Mouse (Mus musculus) layer of hippocampus, adult 2 months (tissue): ENCODE measurements at regions not wholly inside any gene's neighbourhood (a gene's known extent, or its start where the extent isn't known, plus 50 kb on each side); places are given as distances from the start of the nearest gene placed in this dataset.
A peak's percentile ranks its signal among the peaks of the same experiment; 100 is the strongest.
"Not testable (repeated sequence)": the region's sequence is repeated elsewhere in the genome, so short reads cannot be mapped to it uniquely, and the experiment has no call there.

Experiments used
- DNase-seq, 2 experiments: peaks; one replicate each; pipeline ENCODE4 v3.0.0; 2022; ENCODE audit warnings: low spot score in 2 of 2
- H3K27ac ChIP-seq: fragments of 200-600 bp; 2 replicates; pipeline ENCODE4 v1.8.1; 2022
- H3K4me3 ChIP-seq: fragments of 200-600 bp; 2 replicates; pipeline ENCODE4 v1.8.1; 2022; ENCODE audit warnings: mild to moderate bottlenecking
- CTCF ChIP-seq: fragments of 200-600 bp; conservative IDR thresholded peaks from 2 replicates; pipeline ENCODE4 v1.8.1; 2022; ENCODE audit warnings: antibody characterized with exemption, mild to moderate bottlenecking, moderate library complexity

- Histone ChIP-seq H3K4me3 (no peak overlapping the region), H3K27ac (no peak overlapping the region)
- DNase-seq = peak in 1 of 2 experiments; percentile 36
- no peak for TF ChIP-seq CTCF
Measured at GRCm38 (mm10) chr15:27067691-27068090, 172.3 kb upstream of the Fbxl7 start.

GRCm38 (mm10) chr15:27077926-27078325 is 182.5 kb upstream of the Fbxl7 start:
- no peak for DNase-seq

GRCm38 (mm10) chr15:27082826-27083225 is 187.4 kb upstream of the Fbxl7 start:
- Histone ChIP-seq H3K27ac (no peak overlapping the region), H3K4me3 (no peak overlapping the region)
- TF ChIP-seq CTCF = no peak
- no peak for DNase-seq

More at GRCm38 (mm10) chr15:27077926-27078325, 182.5 kb upstream of the Fbxl7 start:
- H3K4me3 ChIP-seq = no peak overlapping the region
- no peak overlapping the region for H3K27ac ChIP-seq
- no peak for TF ChIP-seq CTCF

GRCm38 (mm10) chr15:27083596-27083995 is 188.2 kb upstream of the Fbxl7 start:
- DNase-seq = no peak
- TF ChIP-seq CTCF = no peak
- H3K27ac ChIP-seq = no peak overlapping the region
- H3K4me3 ChIP-seq = no peak overlapping the region

GRCm38 (mm10) chr15:27089155-27089554 is 193.8 kb upstream of the Fbxl7 start:
- no peak for TF ChIP-seq CTCF
- DNase-seq = no peak
- Histone ChIP-seq H3K27ac (no peak overlapping the region), H3K4me3 (no peak overlapping the region)

GRCm38 (mm10) chr15:27094102-27094501 is 198.7 kb upstream of the Fbxl7 start:
- DNase-seq = no peak
- no peak for TF ChIP-seq CTCF
- H3K27ac ChIP-seq = no peak overlapping the region
- no peak overlapping the region for H3K4me3 ChIP-seq

GRCm38 (mm10) chr15:27095231-27095630 is 199.9 kb upstream of the Fbxl7 start:
- peak; percentile 23 to 55 for DNase-seq

GRCm38 (mm10) chr15:27101610-27102009 is 206.2 kb upstream of the Fbxl7 start:
- not testable (repeated sequence) for H3K4me3 ChIP-seq, DNase-seq, H3K27ac ChIP-seq

More at GRCm38 (mm10) chr15:27095231-27095630, 199.9 kb upstream of the Fbxl7 start:
- Histone ChIP-seq H3K27ac (peak overlapping the region; percentile 78), H3K4me3 (no peak overlapping the region)
- TF ChIP-seq CTCF = no peak

- no peak overlapping the region for H3K27ac ChIP-seq
- DNase-seq = no peak
- no peak overlapping the region for H3K4me3 ChIP-seq
- no peak for TF ChIP-seq CTCF
Measured at GRCm38 (mm10) chr15:27109130-27109529, 213.8 kb upstream of the Fbxl7 start.

GRCm38 (mm10) chr15:27129697-27130096 is 234.3 kb upstream of the Fbxl7 start:
- no peak overlapping the region for H3K27ac ChIP-seq
- DNase-seq = no peak
- TF ChIP-seq CTCF = no peak
- H3K4me3 ChIP-seq = no peak overlapping the region

GRCm38 (mm10) chr15:27132761-27133160 is 237.4 kb upstream of the Fbxl7 start:
- DNase-seq = no peak
- TF ChIP-seq CTCF = no peak
- Histone ChIP-seq H3K4me3 (no peak overlapping the region), H3K27ac (no peak overlapping the region)

- Histone ChIP-seq H3K4me3 (no peak overlapping the region), H3K27ac (no peak overlapping the region)
- peak; percentile 30; the same call in 1 of the 2 replicates for TF ChIP-seq CTCF
- DNase-seq = no peak
Measured at GRCm38 (mm10) chr15:27137580-27137979, 242.2 kb upstream of the Fbxl7 start.

GRCm38 (mm10) chr15:27145860-27146259 is 250.5 kb upstream of the Fbxl7 start:
- Histone ChIP-seq H3K27ac (no peak overlapping the region), H3K4me3 (no peak overlapping the region)
- DNase-seq = no peak
- TF ChIP-seq CTCF = no peak

GRCm38 (mm10) chr15:27160986-27161385 is 265.6 kb upstream of the Fbxl7 start:
- DNase-seq = no peak
- no peak for TF ChIP-seq CTCF
- Histone ChIP-seq H3K4me3 (no peak overlapping the region), H3K27ac (no peak overlapping the region)

- no peak overlapping the region for H3K27ac ChIP-seq
- no peak for TF ChIP-seq CTCF
- no peak overlapping the region for H3K4me3 ChIP-seq
- DNase-seq = no peak
Measured at GRCm38 (mm10) chr15:27167484-27167883, 272.1 kb upstream of the Fbxl7 start.
